Mouse (Mus musculus): ENCODE results near the gene Sh3bgrl2.

GRCm38 (mm10) chr9:83643139-83643538 lies 95.0 kb downstream of the Sh3bgrl2 start:
- TF ChIP-seq CTCF (IDR thresholded peaks at IDR 0.05; ENCODE audit: low read depth) (no peak), EP300 (IDR thresholded peaks at IDR 0.05; ENCODE audit: low read depth) (no peak)
